Mouse (Mus musculus) small intestine, adult 10 weeks (tissue): ENCODE results near the gene Mphosph9. TPM values are rescaled to one million over a fixed set of nuclear protein-coding genes. Genes with fewer than 3 reads are reported as not detected.

Source experiments
- polyA plus RNA-seq: library from polyadenylated mRNA; stranded (reverse); fragments of 350-450 nt; fragmentation: Illumina TruSeq; extraction: RNeasy Lipid Tissue Mini Kit (QIAGEN cat#74804); gene quantifications from one replicate; pipeline ENCODE4 v1.2.3, GENCODE M21; 2014; ENCODE audit warnings: low replicate concordance

Gene Mphosph9
- polyA plus RNA-seq = 5.5 TPM

GRCm38 (mm10) chr5:124327510-124328364 lies at the start of gene Mphosph9, which contains the start of gene 2810006K23Rik:
Gene Mphosph9 (minus strand): TSS chr5:124327972.
Gene 2810006K23Rik (plus strand): TSS chr5:124328089.

GRCm38 (mm10) chr5:124362982-124363381 lies 35.2 kb upstream of the Mphosph9 start, which contains the start of gene Cdk2ap1:
Gene Cdk2ap1 (minus strand): TSS chr5:124363082.

DNA sequence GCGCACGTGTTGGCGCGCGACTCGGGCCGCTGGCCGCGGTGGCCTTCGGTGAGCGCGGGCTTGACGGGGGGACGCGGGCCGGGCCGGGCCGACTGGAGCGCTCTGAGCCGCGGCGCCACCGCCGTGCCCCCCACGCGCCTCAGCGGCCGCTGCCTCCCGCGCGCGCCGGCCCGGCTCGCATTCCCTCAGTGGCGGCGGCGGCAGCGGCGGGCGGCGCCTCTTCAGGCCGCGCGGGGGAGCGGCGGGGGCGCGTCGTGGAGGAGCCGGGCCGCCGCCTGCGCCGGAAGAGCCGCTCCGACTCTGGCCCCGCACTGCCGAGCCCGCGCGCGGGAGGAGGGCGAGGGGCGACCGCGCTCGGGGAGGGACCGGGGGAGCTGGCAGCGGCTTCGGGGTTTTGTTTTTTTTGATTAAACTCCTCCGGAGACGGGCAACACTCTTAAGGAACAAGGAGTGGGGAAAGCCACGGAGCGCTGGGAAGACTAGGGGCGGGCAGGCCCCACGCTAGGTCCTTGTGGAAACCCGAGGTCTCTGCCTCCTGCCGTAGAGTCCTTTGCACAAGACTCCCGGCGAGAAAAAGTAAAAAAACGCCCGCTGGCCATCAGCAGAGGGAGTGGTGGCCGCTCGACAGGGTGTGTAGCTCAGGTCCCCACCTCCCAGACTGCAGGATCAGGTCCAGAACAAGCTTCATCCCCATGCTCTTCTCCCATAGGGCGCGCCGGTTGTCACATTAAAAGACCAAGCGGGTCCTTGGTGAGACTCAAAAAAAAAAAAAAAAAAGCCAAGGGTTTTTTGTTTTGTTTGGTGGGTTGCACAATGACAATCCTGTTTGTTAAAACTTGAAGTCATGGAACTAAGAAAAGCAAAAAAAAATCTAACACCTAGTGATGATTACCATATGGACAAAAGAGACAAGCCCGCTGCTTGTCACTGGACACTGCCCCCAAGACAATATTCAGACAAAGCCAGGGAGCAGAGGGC lies 77.9 kb downstream of the Mphosph9 start, which contains the start of gene Pitpnm2:
Gene Pitpnm2 (minus strand): TSS at position 147 of the 978 bp plus-strand sequence.

Other genes starting within 250 kb of the Mphosph9 start
- 1.2 TPM for gene Abcb9, start 232.2 kb downstream of the Mphosph9 start, polyA plus RNA-seq
- 0.37 TPM for gene Ogfod2, start 215.7 kb downstream of the Mphosph9 start, polyA plus RNA-seq
- 1.5 TPM for gene Arl6ip4, start 211.9 kb downstream of the Mphosph9 start, polyA plus RNA-seq
- gene Pitpnm2, start 78.2 kb downstream of the Mphosph9 start, polyA plus RNA-seq = 0.71 TPM
- gene 2810006K23Rik, start 117 bp upstream of the Mphosph9 start, polyA plus RNA-seq = 8.9 TPM
- gene Cdk2ap1, start 35.1 kb upstream of the Mphosph9 start, polyA plus RNA-seq = 95.1 TPM
- gene Sbno1, start 98.0 kb upstream of the Mphosph9 start, polyA plus RNA-seq = 76.9 TPM
- gene Kmt5a, start 112.0 kb upstream of the Mphosph9 start, polyA plus RNA-seq = 63.4 TPM
- gene Rilpl2, start 150.4 kb upstream of the Mphosph9 start, polyA plus RNA-seq = 0.63 TPM
- 0.41 TPM for gene Snrnp35, start 155.2 kb upstream of the Mphosph9 start, polyA plus RNA-seq
- gene Rilpl1, start 203.4 kb upstream of the Mphosph9 start, polyA plus RNA-seq = 1.7 TPM
- 1,195 TPM for gene Tmed2, start 212.7 kb upstream of the Mphosph9 start, polyA plus RNA-seq
- 12.3 TPM for gene Ddx55, start 224.9 kb upstream of the Mphosph9 start, polyA plus RNA-seq